Mouse (Mus musculus) hindbrain, embryonic 11.5 days (tissue): ENCODE data around the gene Trim9. TPM values are rescaled to one million over a fixed set of nuclear protein-coding genes. Genes with fewer than 3 reads are reported as not detected.

ENCODE experiments used
- ATAC-seq: fragments of 200-750 bp; cut with Nextera tagmentation; 2 replicates; pipeline ENCODE4 v1.8.0; 2017; ENCODE audit warnings: mild to moderate bottlenecking, moderate TSS enrichment, moderate library complexity; ENCODE audit not compliant: low FRiP score
- DNase-seq: peaks from one replicate; pipeline ENCODE4 v3.0.0-alpha.2; 2015; ENCODE audit warnings: low spot score
- H3K27ac ChIP-seq: fragments of 300-500 bp; sonication (generic); 2 replicates; pipeline ENCODE4 v1.5.1; 2014; ENCODE audit warnings: mild to moderate bottlenecking, low read depth, low read length
- H3K27me3 ChIP-seq: fragments of 300-500 bp; sonication (generic); 2 replicates; pipeline ENCODE4 v1.6.1; 2014; ENCODE audit warnings: mild to moderate bottlenecking, low read length, moderate library complexity, mixed read lengths; ENCODE audit not compliant: control insufficient read depth, insufficient read depth
- H3K36me3 ChIP-seq: fragments of 300-500 bp; sonication (generic); 2 replicates; pipeline ENCODE4 v1.6.1; 2014; ENCODE audit warnings: mild to moderate bottlenecking, low read length, moderate library complexity, mixed read lengths; ENCODE audit not compliant: control insufficient read depth, insufficient read depth
- H3K4me1 ChIP-seq: fragments of 300-500 bp; sonication (generic); replicated peaks from 2 replicates; pipeline ENCODE4 v1.6.1; 2014; ENCODE audit warnings: low read length, mixed read lengths; ENCODE audit not compliant: control insufficient read depth, insufficient read depth
- H3K4me2 ChIP-seq: fragments of 300-500 bp; sonication (generic); replicated peaks from 2 replicates; pipeline ENCODE4 v1.6.1; 2014; ENCODE audit warnings: mild to moderate bottlenecking, low read depth, low read length
- H3K4me3 ChIP-seq: fragments of 300-500 bp; sonication (generic); 2 replicates; pipeline ENCODE4 v1.5.1; 2014; ENCODE audit warnings: low read depth, low read length
- H3K9ac ChIP-seq: fragments of 300-500 bp; sonication (generic); 2 replicates; pipeline ENCODE4 v1.6.1; 2014; ENCODE audit warnings: low read depth, low read length
- H3K9me3 ChIP-seq: fragments of 300-500 bp; sonication (generic); 2 replicates; pipeline ENCODE4 v1.6.1; 2016; ENCODE audit warnings: low read length; ENCODE audit not compliant: control insufficient read depth
- WGBS: fragments of 180-500 bp; shearing (Covaris S2); extraction: QIAGEN DNeasy Blood & Tissue Kit; methylation state at CpG from one replicate; pipeline ENCODE4 v1.1.7; 2014; 5-methylcytosine and 5-hydroxymethylcytosine counted together
- polyA plus RNA-seq: library from polyadenylated mRNA; unstranded; fragments of >200 nt; fragmentation: Nextera tagmentation; extraction: Ambion mirVana; gene quantifications from 2 replicates; pipeline ENCODE4 v1.2.1, GENCODE M21; 2014

Trim9 gene
- polyA plus RNA-seq, 1 experiment from 2014 or later: 18.4 TPM

- H3K36me3 ChIP-seq: no peaks in the 10 kb centered on the region
- 0 out of 2 replicates have a peak overlapping the region, but pooled peaks have one; percentile 24 for H3K27ac ChIP-seq
- no peaks in the 10 kb centered on the region; the same call in 1 of the 2 replicates for H3K27me3 ChIP-seq
- WGBS: 20% methylated on average over 4 of the region's 4 CpGs
- ATAC-seq: no peak
- peaks cover 3% of the 10 kb centered on the region for H3K4me1 ChIP-seq
- no peak for DNase-seq
- no peak overlapping the region for H3K9ac ChIP-seq
- no peaks in the 10 kb centered on the region for H3K9me3 ChIP-seq
- H3K4me2 ChIP-seq: no peak overlapping the region
- H3K4me3 ChIP-seq: no peak overlapping the region
Observed at GRCm38 (mm10) chr12:70363016-70363415, 15.6 kb upstream of the Trim9 start.

DNA sequence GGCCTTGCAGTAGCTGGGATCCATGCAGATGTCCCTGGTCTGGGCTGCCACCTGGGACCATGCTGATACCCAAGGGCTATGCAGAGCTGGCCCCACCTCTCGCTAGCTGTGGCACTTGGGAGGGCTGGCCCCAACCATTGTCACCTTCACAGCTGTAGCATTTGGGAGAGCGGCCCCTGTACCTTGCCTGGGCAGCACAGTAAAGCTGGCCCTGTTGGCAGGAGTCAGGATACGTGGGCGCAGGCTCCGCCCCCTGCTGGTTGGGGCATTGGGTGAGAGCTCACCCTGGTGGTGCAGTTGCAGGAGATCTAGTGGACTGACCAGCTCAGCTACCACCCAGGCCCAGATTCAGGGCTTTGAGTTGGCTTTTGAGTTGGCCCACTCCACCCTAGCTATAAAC, 12.9 kb upstream of the Trim9 start:
- DNase-seq (no peak), ATAC-seq (0 out of 2 replicates have a peak, but pooled peaks have one; percentile 7)
- Histone ChIP-seq H3K4me3 (no peak overlapping the region), H3K27ac (no peak overlapping the region), H3K27me3 (no peaks in the 10 kb centered on the region; the same call in 1 of the 2 replicates), H3K4me2 (no peak overlapping the region), H3K4me1 (no peaks in the 10 kb centered on the region; the same call in none of the 2 replicates), H3K9ac (no peak overlapping the region), H3K36me3 (no peaks in the 10 kb centered on the region), H3K9me3 (no peaks in the 10 kb centered on the region)
- 83% methylated on average over 5 of the region's 5 CpGs for WGBS

DNA sequence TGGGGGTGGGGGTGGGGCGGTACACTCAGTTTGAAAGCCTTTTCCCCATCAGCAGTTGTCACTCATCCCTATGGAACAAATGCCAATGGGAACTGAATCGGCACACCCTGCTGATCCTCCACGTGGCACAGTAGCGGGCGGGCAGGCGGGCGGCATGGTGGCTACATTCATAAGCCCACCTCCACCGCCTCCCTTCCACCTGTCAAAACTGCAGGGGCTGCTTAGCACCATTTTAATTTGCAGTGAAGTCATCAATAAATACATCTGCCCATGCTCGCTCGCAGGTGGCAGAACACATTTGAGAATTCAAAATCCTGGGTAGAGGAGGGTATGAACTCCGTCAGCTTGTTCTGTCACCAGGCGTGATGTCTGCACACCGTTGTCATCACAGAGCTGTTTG, 12.0 kb upstream of the Trim9 start:
- DNase-seq (no peak), ATAC-seq (peak; percentile 35; the same call in 1 of the 2 replicates)
- Histone ChIP-seq H3K4me3 (no peak overlapping the region), H3K4me1 (no peaks in the 10 kb centered on the region; the same call in none of the 2 replicates), H3K4me2 (no peak overlapping the region), H3K36me3 (no peaks in the 10 kb centered on the region), H3K27ac (no peak overlapping the region), H3K27me3 (no peaks in the 10 kb centered on the region; the same call in 1 of the 2 replicates), H3K9me3 (no peaks in the 10 kb centered on the region), H3K9ac (no peak overlapping the region)
- 75% methylated on average over 13 of the region's 13 CpGs for WGBS

DNA sequence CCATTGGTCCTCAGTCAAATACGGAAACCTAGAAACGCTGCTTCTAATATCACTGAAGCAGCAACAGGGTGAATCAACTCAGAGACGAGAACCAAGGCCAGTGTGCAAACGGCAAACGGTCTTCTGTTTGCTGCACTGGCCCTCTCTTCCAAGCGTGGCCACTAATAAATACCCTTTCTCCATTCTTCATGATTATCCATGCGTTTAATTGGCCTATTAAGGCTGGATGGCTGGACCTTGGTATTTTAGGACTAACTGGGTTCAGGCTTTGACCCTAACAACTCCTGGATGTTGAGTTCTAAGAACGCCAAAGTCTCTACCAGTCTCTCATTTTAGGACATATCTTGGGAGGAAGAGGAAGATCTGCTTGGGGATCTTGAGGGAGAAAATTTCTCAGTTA, 7.5 kb upstream of the Trim9 start:
- no peaks in the 10 kb centered on the region for H3K36me3 ChIP-seq
- H3K9ac ChIP-seq: no peak overlapping the region
- DNase-seq: no peak
- no peaks in the 10 kb centered on the region for H3K9me3 ChIP-seq
- H3K27me3 ChIP-seq: no peaks in the 10 kb centered on the region
- H3K4me2 ChIP-seq: no peak overlapping the region
- no peak for ATAC-seq
- no peak overlapping the region for H3K27ac ChIP-seq
- WGBS: 54% methylated on average over 8 of the region's 8 CpGs
- H3K4me1 ChIP-seq: no peaks in the 10 kb centered on the region; the same call in 1 of the 2 replicates
- no peak overlapping the region for H3K4me3 ChIP-seq

DNA sequence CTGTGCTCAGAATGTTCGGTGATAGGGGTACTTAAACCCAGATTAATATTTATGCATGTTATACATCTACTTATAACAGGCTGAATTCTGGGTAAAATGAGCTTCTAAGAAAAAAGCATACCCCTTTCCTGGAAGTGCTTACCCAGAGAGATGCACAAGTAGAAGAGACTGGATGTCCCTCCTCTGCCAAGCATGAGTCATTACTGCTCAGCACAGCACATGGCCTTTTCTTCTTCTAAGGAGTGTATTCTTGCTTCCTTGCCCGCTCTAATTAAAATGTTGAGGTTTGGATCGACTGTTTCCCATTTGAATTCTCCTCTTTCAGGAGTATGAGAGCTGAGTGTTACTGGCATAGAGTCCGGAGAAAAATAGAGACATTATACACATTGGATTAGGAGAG, 3.1 kb upstream of the Trim9 start:
- Histone ChIP-seq H3K27ac (no peak overlapping the region), H3K36me3 (no peaks in the 10 kb centered on the region), H3K9ac (no peak overlapping the region), H3K4me1 (no peaks in the 10 kb centered on the region), H3K4me2 (no peak overlapping the region), H3K27me3 (no peaks in the 10 kb centered on the region), H3K9me3 (no peaks in the 10 kb centered on the region), H3K4me3 (no peak overlapping the region)
- WGBS: 85% methylated on average over 4 of the region's 4 CpGs
- ATAC-seq (no peak), DNase-seq (no peak)

- 86% methylated on average over 6 of the region's 6 CpGs for WGBS
- H3K36me3 ChIP-seq: no peaks in the 10 kb centered on the region
- ATAC-seq: no peak
- DNase-seq: no peak
- no peak overlapping the region for H3K9ac ChIP-seq
- no peak overlapping the region for H3K27ac ChIP-seq
- H3K4me2 ChIP-seq: no peak overlapping the region
- no peaks in the 10 kb centered on the region for H3K27me3 ChIP-seq
- H3K9me3 ChIP-seq: no peaks in the 10 kb centered on the region
- H3K4me1 ChIP-seq: no peaks in the 10 kb centered on the region
- no peak overlapping the region for H3K4me3 ChIP-seq
Observed at GRCm38 (mm10) chr12:70349788-70350187, 2.4 kb upstream of the Trim9 start.

GRCm38 (mm10) chr12:70348026-70348425, 612 bp upstream of the Trim9 start:
- Histone ChIP-seq H3K4me2 (peak overlapping the region; percentile 78), H3K27me3 (no peaks in the 10 kb centered on the region), H3K4me1 (no peaks in the 10 kb centered on the region), H3K9ac (peak overlapping the region; percentile 83), H3K4me3 (peak overlapping the region; percentile 65), H3K27ac (peak overlapping the region; percentile 93), H3K36me3 (no peaks in the 10 kb centered on the region), H3K9me3 (no peaks in the 10 kb centered on the region)
- DNase-seq: no peak
- no peak for ATAC-seq
- WGBS: 20% methylated on average over 8 of the region's 8 CpGs

- Histone ChIP-seq H3K9me3 (no peaks in the 10 kb centered on the region), H3K36me3 (no peaks in the 10 kb centered on the region), H3K4me1 (no peaks in the 10 kb centered on the region), H3K4me3 (peak overlapping the region; percentile 65), H3K4me2 (peak overlapping the region; percentile 78), H3K27me3 (no peaks in the 10 kb centered on the region), H3K27ac (peak overlapping the region; percentile 93), H3K9ac (peak overlapping the region; percentile 74)
- 1% methylated on average over 58 of the region's 60 CpGs for WGBS
- ATAC-seq (peak; percentile 62), DNase-seq (peak; percentile 81)
Observed at GRCm38 (mm10) chr12:70346139-70347026, 1.0 kb downstream of the Trim9 start.
